Mouse (Mus musculus): ENCODE results near the gene Dnlz.

The Dnlz gene

DNA sequence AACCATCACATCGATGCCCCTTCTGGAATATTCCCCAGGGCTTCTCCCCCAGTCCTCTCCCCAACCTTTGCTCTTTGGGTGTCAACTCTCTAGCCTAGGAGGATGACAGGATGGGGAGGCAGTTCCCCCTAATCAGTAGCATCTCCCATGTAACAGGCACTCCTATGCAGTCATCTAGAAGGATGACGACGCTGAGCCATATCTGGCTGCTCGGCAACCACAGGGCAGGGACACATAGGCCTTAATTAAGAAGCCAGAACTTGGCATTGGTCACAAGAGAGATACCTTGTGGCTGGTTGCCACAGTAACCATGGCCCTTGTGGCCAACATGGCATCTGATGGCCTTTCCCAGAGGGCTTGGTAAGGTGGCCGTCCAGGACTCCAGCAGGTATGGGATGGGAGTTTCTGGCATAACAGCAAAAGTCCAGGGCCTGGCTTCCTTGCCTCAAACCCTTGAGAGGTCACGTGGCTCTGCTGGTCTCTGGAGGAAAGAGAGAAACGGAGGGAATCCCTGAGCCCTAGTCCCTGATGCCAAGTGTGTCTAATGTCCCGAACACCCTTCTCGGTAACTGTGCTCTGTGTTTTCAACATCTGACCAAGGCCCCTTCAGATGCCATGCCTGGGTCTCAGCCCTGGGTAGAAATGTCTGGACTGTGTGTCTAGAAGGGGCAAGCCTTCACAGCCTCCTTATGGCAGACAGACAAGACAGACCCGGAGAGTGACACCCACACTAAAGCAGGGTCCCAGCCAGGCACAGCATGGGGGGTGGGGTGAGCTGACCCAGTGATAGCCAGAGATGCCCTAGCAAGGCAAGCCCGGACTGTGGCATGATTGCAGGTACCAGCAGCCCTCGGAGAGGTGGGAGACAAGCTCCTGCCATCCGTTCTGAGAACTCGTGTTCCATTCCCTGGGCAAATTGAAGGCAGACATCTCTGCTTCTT is 31.4 kb downstream of the Dnlz start:
- in situ Hi-C loops (cut with MboI), result no loop called here

DNA sequence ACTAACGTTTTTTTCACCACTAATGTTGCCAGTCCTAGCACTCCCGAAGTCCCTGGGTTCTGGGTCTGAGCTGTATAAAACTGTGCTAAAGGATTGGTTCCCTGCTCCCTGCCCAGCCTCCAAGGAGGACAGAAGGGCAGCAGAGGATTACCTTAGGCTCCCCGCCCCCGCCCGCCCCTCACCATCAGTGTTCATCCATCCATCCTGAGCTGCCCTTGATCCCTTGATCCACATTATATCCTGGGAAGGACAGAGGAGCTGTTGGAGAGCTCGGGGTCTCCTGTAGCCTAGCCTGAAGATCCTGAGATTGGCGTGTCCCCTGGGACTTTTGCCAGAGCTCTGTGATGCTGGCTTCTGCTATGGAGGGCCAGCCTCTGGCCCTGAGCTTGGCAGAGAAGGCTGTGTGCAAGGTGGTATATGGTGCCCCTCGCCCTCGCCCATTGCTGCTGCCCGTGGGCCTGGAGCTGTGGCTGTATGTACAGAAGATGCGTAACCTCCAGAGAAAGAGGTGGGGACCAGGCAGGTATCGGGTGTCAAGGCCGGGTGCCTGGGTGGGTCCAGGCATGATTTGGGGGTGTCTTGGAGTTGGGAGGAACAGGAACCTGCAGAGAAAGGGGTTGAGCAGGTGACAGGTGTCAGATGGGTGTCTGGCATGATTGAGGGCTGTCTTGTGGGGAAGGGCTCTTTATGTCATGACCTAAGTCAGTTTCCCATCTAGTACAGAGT is 32.2 kb downstream of the Dnlz start:
- in situ Hi-C loops (cut with MboI), result no loop called here

DNA sequence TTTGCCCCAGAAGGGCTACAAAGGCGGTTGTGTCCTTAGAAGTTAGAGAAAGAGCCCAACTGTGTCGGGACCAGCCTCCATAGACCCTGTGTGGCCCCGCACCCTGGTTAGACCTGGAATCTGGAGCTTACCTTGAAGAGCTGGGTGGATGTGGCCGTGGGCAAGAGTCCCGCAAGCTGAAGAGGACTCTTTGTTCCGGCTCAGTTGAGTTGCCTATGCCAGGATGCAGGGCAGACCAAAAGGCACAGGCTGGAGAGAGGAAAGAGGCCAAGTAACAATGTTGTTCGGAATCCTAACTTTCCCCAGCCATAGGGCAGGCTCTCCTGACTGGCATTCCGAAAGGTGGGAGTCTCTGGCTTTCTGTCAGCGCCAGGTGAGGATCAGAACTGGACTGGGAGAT is 32.8 kb downstream of the Dnlz start:
- in situ Hi-C loops (cut with MboI), result no loop called here

DNA sequence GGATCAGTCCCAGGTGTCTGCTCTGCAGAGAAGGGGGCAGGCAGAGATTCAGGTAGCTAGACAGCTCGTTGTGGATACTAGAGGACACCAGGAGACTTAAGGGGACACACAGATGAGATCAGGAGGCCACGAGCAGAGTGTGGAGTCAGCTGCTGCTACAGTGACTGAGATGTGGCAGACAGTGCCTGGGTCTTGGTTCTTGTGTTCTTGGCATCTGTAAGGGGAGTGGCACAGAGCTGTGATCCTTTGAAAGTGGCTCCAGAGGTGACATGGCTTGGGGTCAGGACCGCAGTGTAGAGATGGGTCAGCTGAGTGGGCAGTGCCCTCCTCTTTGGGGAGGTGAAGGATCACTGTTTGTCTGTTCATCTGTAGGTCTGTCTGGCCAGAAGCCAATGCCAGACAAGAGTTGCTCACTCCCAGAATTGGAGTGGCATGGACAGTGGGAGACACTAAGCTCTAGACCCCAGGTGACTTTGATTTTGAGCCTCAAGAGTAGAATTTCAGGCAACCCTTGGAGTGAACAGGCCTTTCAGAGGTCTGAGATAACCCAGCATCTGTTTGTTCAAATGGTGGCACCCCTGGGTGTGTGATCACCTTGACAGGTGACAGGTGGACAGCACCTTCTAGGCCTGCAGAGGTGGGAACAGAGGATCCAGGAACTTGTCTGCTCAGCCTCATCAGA is 33.8 kb downstream of the Dnlz start:
- in situ Hi-C loops (cut with MboI), result no loop called here

DNA sequence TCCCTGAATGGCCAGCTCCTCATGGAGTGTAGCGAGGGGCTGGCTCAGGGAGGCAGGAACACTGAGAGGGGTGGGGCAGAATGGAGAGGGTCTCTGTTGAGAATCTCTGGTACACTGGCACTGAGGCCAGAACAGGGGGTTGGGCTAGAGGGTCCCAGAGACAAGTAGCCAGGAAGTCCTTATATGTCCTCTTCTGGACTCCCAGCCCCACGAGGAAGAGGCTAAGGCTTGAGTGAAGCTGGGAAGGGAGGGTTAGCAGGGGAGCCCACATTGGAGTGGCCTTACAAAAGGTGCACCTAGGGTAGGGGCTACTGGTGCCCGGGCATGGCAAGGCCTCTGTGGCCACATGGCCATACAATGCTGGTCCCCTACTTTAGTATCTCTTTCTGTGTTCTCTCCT is 34.5 kb downstream of the Dnlz start:
- in situ Hi-C loops (cut with MboI), result no loop called here

DNA sequence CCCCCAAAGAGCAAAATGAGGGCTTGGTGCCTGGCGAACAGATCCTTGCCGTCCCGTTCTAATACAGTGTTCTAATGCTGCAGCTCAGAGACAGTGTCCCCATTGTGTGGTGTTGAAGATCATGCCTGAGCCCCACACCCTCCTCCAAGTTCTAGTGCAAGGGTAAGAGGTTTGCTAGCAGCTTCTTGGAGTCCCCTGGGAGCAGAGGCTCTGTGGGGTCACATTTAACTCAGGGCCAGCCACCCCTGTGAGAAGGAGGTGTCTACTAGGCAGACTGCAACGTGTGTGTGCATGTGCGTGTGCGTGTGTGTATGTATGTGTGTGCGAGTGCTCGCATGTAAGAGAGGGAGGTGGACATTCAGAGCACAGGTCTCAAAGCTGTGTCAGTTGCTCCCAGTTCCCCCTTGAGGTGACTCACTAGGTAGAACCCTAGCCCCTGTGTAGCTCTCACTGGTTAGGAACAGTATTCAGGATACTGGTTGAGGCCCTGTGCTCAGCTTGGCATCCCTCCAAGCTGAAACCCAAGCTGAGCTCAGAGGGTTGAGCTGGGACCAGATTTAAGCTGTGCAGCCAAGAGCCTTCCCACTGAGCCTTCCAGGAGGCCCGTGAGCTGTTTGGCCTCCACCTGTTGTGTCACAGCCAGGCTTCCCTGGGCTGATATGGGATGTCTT is 35.2 kb downstream of the Dnlz start:
- in situ Hi-C loops (cut with MboI), result no loop called here

DNA sequence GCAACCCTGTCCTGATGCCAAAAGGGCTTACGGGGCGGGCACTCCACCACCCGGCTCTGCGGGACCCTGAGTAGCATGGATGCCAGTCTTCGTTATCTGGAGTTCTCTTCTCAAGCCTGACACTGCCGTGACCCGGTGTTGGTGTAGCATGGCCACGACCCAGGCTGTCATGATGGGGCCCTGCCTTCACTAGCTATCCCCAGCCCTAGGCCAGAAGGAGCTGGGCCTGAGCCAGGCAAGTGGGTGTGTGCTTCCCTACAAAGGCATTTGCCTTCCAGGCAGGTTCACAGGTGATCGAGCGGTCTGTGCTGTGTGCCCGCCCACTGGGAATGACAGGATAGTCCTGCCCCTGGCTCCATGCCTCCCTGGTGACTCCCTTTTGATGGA is 36.0 kb downstream of the Dnlz start:
- in situ Hi-C loops (cut with MboI), result no loop called here

DNA sequence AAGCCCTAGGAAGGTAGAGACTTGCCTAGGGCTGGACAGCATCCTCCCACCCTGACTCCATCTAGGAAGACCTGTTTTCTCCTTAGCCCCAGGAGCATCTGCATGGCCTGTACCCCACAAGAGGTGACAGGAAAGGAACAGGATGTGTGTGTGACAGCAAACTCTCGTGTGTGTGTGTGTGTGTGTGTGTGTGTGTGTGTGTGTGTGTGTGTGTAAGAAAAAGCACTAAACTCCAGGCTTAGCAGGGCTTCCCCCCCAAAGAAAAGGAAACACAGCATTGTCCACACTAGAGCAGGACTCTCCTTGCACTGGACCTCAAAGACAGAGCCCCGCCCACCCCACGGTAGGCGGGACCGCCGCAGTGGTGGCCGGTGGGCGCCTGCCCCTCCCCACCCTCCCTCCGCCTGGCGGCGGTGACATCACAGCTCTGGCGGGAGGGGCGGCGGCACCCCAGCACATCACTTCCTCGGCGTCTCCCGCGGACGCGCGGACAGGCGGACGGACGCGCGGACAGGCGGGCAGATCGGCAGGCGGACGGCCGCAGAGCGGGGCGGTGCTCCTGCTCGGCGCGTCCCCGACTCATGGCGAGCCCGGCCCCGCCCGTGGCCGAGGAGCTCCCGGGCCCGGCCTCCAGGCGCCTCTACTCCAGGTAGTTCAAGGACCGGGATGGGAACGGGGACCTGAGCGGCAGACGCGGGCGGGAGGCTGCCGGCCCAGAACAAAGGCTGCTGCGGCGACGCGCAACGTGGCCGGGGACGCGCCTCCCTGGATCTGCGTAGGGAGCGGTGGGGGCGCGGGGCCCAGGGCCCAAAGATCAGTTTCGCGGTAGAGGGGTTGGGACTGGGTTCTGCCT is 36.6 kb downstream of the Dnlz start, which contains the start of gene Gpsm1:
Gpsm1 (plus strand) TSS at position 444 of the 853 bp plus-strand sequence.
- in situ Hi-C loops (cut with MboI), result no loop called here

DNA sequence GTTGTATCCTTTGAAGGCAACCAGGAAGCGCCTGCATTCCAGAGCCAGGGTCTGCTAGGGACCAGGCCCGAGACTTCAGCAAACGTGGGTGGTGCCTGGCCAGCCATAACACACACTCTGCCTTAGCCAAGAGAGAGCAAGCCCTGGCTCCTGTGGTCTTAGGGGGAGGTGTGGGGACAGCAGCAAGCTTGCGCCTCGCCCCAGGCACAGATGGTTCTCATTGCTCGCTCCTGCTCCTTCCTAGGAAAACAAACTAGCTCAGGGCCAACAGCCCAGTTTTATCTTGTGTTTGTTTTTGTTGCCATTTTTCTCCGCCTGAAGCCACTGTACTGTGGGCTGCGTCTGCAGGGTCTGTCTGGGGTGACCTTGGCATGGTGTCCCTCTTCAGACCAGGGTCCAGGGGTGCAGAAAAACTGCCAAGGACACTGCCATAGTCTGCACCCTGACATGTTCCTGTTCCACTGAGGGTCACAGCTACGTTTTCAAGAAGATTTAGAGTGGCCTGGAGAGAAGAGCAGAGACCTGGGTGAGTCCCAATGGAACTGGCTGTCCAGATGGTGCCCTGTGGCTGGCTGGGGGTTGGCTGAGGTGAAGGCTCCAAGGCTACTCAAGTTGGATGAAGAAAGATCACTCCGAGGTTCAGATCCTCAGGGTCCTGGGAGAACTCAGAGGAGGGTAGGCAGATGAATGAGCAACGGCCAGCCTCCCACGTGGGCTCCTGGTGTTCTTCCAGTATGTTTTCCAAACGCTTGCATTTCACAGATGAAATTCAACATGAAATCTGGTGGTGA is 37.4 kb downstream of the Dnlz start:
- in situ Hi-C loops (cut with MboI), result no loop called here

DNA sequence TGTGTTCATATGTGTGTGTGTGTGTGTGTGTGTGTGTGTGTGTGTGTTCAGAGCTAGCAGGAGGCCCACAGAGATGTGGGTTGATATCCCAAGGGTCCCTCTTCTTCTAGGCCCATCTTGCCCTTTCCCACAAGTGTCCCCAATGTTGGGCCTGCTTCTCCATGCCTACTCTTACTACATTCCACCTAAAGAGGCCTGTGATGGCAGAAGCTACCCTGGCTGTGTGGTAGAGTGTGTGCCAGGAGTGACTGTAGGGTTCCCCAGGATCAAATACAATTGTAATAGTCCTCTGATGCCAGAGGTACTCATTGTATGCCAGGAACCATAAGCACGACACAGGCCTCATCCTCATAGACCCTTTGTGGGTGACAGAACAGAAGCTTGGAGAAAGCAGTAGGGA is 38.5 kb downstream of the Dnlz start:
- in situ Hi-C loops (cut with MboI), result no loop called here

DNA sequence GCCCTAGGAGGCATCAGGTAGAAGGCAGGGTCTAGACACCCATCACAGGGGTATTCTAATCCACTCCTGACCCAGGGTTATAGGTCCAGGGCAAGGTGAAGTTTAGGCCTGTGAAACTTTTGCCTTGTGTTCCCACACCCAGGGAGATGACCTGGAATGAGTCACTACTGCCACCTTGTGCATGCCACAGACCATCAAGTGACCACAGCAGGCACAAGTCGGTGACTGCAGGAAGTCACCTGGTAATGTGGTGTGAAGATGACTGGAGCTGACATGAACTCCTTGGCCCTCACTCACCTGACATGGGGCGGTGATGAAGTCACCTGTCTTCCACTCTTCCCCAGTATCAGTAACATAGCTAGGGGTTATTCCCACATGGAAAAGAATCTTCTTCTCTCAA is 39.1 kb downstream of the Dnlz start:
- in situ Hi-C loops (cut with MboI), result no loop called here

DNA sequence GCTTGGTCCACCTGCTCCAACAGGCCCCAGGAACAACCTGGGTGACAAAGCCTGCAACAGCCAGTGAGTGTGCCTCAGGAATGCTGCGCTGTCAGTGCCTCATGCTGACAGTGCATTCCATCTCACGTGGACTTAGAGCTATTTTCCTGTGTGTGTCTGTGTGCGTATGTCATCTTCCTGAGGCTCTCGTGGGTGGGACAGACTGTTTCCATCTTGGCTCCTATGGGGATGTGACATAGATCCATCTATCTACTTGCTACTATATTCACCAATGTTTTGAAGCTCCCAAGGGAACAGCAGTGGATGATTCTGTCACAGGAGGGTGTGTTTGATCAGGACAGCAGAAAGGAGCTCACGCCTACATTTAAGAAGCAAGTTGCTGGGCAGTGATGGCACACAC is 40.0 kb downstream of the Dnlz start:
- in situ Hi-C loops (cut with MboI), result no loop called here

DNA sequence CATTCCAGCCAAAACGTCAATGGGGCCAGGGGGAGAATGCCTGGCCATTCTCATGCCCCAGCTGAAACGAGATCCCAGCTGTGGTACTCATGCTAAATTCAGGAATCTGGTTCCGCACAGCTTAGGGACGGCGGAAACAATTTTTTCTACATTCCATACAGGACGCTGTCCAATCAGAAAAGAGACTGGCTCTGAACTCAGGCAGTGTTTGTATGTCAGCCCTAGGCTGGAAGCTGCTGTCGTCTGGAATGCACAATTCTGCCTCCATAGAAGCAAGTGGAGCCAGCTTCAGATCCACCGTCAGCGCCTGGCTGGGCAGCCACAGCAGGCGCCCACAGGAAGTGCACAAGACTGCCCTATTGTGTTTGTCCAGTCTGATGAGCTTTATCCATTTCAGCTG is 42.2 kb downstream of the Dnlz start:
- in situ Hi-C loops (cut with MboI), result no loop called here

DNA sequence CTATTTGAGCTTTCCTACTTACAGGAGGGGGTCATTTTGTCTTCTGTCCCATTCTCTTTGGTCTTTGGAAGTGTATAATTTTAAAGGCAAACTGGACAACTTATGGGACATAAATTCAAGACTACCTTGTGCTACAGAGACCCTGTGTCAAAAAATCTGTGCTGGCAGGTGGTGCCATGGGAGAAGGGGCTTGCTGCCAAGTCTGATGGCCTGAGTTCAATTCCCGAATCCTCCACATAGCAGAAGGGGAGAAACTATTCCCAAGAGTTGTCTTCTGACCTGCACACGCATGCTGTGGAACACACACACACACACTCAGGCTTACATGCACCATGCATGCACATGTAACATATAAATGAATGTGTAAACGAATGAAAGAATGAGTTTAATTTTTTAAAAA is 45.2 kb downstream of the Dnlz start:
- in situ Hi-C loops (cut with MboI), result no loop called here

DNA sequence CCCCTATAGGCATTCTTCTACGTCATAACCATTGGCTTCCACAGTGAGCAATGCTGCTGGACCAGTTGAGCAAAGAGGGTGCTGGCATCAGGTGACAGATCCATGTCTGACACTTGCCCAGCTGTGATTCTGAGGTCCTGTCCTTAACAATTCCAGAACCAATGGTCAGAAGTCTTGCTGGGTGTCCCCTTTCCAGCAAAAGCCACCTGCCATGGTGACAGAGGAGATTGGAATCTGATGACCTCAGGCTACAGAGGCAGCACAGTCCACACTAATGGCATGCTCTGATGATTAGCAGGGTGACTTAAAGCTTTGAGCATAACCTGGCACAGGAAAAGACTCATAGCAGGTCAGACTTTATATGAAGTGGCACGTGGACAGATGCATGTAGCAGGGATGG is 46.4 kb downstream of the Dnlz start:
- in situ Hi-C loops (cut with MboI), result no loop called here

DNA sequence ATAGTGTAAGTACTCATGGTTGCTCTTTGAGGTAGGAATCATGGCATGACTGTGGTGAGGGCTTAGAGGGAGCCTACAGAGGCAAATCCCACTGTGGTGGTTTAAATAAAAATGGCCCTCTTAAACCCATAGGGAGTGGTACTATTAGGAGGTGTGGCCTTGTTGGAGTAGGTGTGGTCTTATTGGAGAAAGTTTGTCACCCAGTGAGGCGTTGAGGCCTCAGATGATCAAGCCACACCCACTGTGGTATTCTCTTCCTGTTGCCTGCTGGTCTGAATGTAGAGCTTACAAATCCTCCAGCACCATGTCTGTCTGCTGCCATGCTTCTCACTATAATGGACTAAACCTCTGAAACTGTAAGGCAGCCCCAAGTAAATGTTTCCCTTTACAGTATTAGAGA is 47.2 kb downstream of the Dnlz start:
- in situ Hi-C loops (cut with MboI), result no loop called here

DNA sequence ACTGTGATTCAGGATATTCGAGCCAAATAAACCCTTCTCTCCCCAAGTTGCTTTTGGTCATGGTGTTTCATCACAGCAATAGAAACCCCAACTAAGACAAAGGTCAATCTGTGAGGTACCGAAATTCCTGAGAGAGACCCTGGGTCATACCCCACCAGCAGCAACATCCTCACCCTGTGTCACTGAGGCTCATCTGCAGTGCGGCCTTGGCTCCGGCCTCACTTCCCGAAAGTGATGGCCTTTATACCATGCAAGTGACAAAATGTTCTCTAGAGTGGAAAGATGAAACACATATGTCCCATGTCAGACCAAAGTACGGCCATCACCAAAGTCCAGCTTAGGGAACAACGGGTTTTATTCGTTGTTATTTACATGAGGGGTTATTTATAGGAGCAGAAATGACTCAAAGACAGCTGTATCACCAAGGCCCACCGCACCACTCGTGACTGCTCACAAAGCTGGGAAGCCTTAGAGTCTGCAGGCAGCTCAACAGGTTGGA is 49.9 kb downstream of the Dnlz start:
- in situ Hi-C loops (cut with MboI), result no loop called here

DNA sequence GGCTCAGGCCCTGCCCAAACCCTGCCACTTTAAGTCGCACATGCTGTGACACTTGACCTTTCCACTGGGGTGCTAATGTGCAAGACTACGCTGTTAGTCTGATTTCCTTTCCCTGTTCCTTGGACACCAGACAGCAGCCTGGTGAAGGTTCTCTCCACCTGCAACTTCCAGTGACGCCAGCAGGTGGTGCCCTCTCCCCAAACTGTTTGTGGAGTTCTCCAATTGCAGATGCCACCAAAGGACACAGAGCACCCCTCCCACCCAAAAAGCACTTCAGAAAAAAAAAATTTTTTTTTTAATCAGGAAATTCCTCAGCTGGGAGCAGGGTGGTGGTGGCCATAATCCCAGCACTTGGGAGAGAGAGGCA is 51.1 kb downstream of the Dnlz start:
- in situ Hi-C loops (cut with MboI), result no loop called here

DNA sequence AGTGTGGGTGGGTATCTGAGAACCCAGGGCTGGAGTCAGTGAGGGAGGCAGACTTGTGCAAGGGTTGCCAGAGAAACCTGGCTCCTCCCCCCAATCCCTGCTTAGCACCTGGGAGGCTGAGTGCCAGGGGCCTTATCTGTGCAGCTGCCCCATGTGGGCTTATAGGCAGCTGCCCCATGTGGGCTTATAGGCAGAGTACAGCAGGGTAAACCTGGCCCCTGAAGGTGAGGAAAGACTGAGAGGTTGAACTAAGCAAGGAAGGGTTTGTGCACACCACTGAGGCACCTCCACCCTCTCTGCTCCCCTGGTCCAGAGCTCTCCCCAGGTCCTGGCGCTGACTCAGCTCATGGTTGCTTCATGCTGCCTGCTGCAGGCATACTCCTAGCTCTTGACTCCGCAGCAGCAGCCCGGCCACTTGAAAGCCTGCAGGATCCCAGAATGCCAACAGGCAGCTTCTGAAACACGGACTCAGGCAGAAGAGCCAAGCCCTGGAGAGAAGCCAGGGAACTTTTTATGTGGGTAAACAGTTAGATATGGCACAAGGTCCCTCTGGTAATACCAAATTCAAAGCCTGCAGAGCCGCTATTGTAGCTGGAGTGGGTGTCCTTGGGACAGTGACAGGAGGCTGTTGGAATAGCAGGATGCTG is 51.6 kb downstream of the Dnlz start:
- in situ Hi-C loops (cut with MboI), result no loop called here

DNA sequence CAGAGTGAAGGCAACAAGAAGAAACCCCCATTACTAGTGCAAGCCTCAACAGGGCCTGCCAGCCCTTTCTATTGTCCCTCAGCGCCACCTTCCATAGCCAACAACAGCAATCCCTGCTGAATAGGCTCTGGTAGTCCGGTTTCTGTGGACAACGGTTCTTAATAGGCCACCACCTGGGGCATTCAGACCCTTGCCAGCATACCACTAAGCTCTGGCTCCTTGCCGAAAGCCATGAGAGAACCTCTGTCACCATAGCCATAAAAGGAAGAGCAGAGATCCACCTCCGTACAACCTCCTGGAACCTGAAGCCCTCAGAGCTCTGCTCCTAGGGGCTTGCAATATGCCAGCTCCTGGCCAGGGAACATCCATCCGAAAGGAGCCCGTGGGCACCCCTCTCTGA is 52.6 kb downstream of the Dnlz start:
- in situ Hi-C loops (cut with MboI), result no loop called here
